Mouse (Mus musculus) limb, embryonic 10.5 days (tissue): ENCODE data around the gene Ankrd39. TPM values are rescaled to one million over a fixed set of nuclear protein-coding genes. Genes with fewer than 3 reads are reported as not detected.

Experiments used
- DNase-seq: peaks from one replicate; pipeline ENCODE4 v3.0.0-alpha.2; 2017; ENCODE audit warnings: low spot score
- H3K27ac ChIP-seq: fragments of 300-500 bp; sonication (generic); 2 replicates; pipeline ENCODE4 v1.5.1; 2016; ENCODE audit warnings: mild to moderate bottlenecking
- H3K27me3 ChIP-seq: fragments of 300-500 bp; sonication (generic); 2 replicates; pipeline ENCODE4 v1.6.1; 2016; ENCODE audit warnings: low read depth, mild to moderate bottlenecking; ENCODE audit not compliant: poor library complexity, severe bottlenecking
- H3K36me3 ChIP-seq: fragments of 300-500 bp; sonication (generic); 2 replicates; pipeline ENCODE4 v1.6.1; 2016; ENCODE audit warnings: mild to moderate bottlenecking, moderate library complexity
- H3K4me1 ChIP-seq: fragments of 300-500 bp; sonication (generic); 2 replicates; pipeline ENCODE4 v1.6.1; 2016
- H3K4me3 ChIP-seq: fragments of 300-500 bp; sonication (generic); 2 replicates; pipeline ENCODE4 v1.5.1; 2016; ENCODE audit warnings: mild to moderate bottlenecking, moderate library complexity
- H3K9me3 ChIP-seq: fragments of 300-500 bp; sonication (generic); replicated peaks from 2 replicates; pipeline ENCODE4 v1.6.1; 2016; ENCODE audit warnings: mild to moderate bottlenecking
- WGBS: fragments of 180-500 bp; shearing (Covaris S2); methylation state at CpG from one replicate; pipeline ENCODE4 v1.1.7; 2016; 5-methylcytosine and 5-hydroxymethylcytosine counted together
- polyA plus RNA-seq: library from polyadenylated mRNA; unstranded; fragments of >200 nt; fragmentation: Nextera tagmentation; extraction: Ambion mirVana; gene quantifications from 2 replicates; pipeline ENCODE4 v1.2.1, GENCODE M21; 2016

The Ankrd39 gene
- polyA plus RNA-seq, 1 experiment from 2014 or later = 20.3 TPM

- DNase-seq = no peak
- Histone ChIP-seq H3K4me1 (peaks cover 90% of the 10 kb centered on the region), H3K27me3 (no peaks in the 10 kb centered on the region), H3K9me3 (no peaks in the 10 kb centered on the region), H3K4me3 (0 out of 2 replicates have a peak overlapping the region, but pooled peaks have one; percentile 40), H3K36me3 (no peaks in the 10 kb centered on the region), H3K27ac (peak overlapping the region; percentile 89)
- 81% methylated on average over 5 of the region's 5 CpGs for WGBS
Measured at GRCm38 (mm10) chr1:36581260-36581659, 34.0 kb upstream of the Ankrd39 start.

DNA sequence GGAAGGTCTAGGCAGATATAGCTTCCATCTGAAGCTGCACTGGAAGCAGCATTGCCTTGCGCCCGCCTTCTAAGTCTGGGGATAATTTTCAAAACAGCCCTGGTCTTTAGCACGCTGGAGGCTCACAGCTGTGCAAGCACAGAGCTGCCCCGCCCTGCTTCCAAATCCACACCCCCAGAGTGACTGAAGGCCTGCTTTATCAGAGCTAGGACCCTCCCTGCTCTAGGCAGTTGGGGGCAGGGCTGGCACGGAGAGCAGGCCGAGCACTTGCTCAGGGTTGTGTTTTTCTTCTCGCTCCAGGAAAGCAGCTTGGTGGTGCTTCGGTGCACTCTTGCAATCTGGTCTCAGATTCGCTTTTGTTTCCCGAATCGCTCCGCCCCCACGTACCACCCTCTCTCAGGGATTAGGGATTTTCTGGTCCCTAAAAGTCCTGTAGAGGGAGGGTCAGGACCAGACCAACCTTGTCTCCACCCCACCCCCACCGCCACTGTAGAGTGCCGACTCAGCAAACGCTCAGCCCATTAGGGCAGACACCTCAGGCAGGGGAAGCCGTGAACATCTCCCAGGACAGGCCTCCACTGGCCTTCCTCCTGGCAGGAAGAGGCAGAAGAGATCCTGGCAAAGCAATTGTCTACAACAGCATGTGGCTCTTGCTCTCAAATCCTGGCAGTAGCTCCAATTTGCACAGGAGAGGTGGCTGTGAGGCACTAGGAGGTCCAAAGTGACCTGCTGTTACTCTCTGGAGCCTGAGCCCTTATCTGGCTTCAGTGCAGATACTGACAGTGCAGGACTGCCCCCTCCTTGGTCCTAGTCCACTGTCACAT, 33.4 kb upstream of the Ankrd39 start:
- Histone ChIP-seq H3K27me3 (no peaks in the 10 kb centered on the region), H3K9me3 (no peaks in the 10 kb centered on the region), H3K4me1 (peaks cover 90% of the 10 kb centered on the region), H3K4me3 (peak overlapping the region; percentile 40), H3K27ac (peak overlapping the region; percentile 89), H3K36me3 (no peaks in the 10 kb centered on the region)
- DNase-seq = peak; percentile 70
- 1% methylated on average over 17 of the region's 17 CpGs for WGBS

- 44% methylated on average over 6 of the region's 6 CpGs for WGBS
- H3K27ac ChIP-seq = peak overlapping the region; percentile 89
- no peaks in the 10 kb centered on the region for H3K27me3 ChIP-seq
- no peaks in the 10 kb centered on the region for H3K36me3 ChIP-seq
- no peak for DNase-seq
- H3K4me3 ChIP-seq = peak overlapping the region; percentile 40
- no peaks in the 10 kb centered on the region for H3K9me3 ChIP-seq
- H3K4me1 ChIP-seq = peaks cover 90% of the 10 kb centered on the region
Measured at GRCm38 (mm10) chr1:36579974-36580383, 32.7 kb upstream of the Ankrd39 start.

DNA sequence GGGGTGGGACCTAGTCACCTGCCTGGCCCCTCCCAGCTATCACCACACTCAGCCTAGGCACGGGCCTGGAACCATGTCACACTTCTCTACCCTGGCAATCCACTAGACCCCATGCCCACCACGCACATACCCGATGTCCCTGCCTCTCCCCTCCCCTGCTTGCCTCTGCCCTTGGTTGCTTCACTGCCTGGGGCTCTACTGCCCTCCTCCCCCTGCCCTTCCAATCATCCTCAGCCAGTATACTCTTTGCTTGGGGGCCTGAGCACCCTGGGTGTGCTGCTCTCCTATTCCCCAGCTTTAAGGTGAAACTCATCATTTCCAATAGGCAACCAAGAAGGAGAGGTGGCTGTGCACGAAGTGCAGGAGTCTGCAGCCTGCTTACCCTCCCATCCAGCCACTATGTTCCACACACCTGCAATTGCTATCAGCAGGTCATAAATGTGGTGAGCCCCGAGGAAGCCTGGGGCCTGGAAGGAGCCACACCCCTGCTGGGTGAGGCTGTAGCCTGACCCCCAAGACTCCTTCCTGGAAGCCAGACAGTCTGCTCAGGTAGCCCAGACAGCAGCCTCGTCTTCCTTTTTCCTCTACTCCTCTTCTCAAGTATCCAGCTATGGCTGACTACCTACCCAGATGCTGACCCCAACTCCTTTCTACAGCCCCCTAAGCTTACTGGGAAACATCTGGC, 29.9 kb upstream of the Ankrd39 start:
- peaks cover 95% of the 10 kb centered on the region for H3K4me1 ChIP-seq
- no peaks in the 10 kb centered on the region for H3K36me3 ChIP-seq
- WGBS = 52% methylated on average over 6 of the region's 6 CpGs
- H3K9me3 ChIP-seq = no peaks in the 10 kb centered on the region
- H3K27me3 ChIP-seq = no peaks in the 10 kb centered on the region
- DNase-seq = no peak
- H3K4me3 ChIP-seq = no peak overlapping the region
- H3K27ac ChIP-seq = peak overlapping the region; percentile 77

GRCm38 (mm10) chr1:36575347-36575746, 28.1 kb upstream of the Ankrd39 start:
- DNase-seq = no peak
- Histone ChIP-seq H3K36me3 (no peaks in the 10 kb centered on the region), H3K9me3 (no peaks in the 10 kb centered on the region), H3K27ac (peak overlapping the region; percentile 77), H3K4me1 (peaks cover 90% of the 10 kb centered on the region), H3K4me3 (no peak overlapping the region), H3K27me3 (no peaks in the 10 kb centered on the region)
- WGBS = 58% methylated on average over 6 of the region's 6 CpGs

GRCm38 (mm10) chr1:36574196-36574955, 27.1 kb upstream of the Ankrd39 start:
- Histone ChIP-seq H3K27ac (peak overlapping the region; percentile 8), H3K9me3 (no peaks in the 10 kb centered on the region), H3K4me1 (peaks cover 90% of the 10 kb centered on the region), H3K36me3 (no peaks in the 10 kb centered on the region), H3K27me3 (no peaks in the 10 kb centered on the region), H3K4me3 (no peak overlapping the region)
- no peak for DNase-seq
- WGBS = 80% methylated on average over 5 of the region's 5 CpGs

DNA sequence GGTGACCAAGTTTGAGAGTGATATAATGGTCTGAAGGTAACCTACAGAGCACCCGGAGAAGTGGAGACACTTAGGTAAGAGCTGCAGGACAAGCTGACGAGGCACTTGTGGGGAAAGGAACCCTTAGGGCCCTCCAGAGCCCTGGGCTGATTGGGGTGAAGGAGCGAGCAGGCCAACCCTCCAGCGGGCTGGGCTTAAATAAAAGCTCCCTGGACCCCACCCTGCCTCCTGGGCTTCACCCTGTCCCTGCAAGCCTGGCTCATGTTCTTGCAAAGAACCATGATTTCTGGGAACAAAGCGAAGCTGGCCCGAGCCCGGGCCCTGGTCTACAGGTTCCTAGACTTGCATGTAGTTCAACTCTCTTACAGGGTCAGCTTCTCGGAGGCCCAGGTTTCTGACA, 26.3 kb upstream of the Ankrd39 start:
- Histone ChIP-seq H3K27me3 (no peaks in the 10 kb centered on the region), H3K4me3 (no peak overlapping the region), H3K36me3 (no peaks in the 10 kb centered on the region), H3K9me3 (no peaks in the 10 kb centered on the region), H3K27ac (0 out of 2 replicates have a peak overlapping the region, but pooled peaks have one; percentile 8), H3K4me1 (peaks cover 94% of the 10 kb centered on the region)
- DNase-seq = no peak
- 83% methylated on average over 8 of the region's 8 CpGs for WGBS

DNA sequence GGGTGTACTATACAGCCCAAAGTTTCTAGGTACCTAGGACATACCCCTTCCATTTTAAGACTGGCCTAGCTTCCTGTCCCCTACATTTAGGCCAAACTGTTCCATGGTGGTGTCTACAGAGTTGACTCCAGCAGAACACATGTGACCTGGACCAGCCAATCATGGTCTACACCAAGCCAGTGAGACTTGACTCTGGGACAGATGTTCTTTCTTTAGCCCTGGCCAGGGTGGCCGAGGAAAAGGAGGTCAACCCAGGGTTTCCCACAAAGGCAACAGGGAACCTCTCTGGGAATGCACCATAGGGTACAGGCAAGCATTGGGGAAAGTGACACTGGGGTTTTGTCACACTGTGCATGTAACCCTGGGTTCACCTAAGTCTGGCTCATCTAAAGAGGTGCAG, 25.5 kb upstream of the Ankrd39 start:
- Histone ChIP-seq H3K36me3 (no peaks in the 10 kb centered on the region), H3K4me1 (peaks cover 94% of the 10 kb centered on the region), H3K27me3 (no peaks in the 10 kb centered on the region), H3K4me3 (no peak overlapping the region), H3K27ac (peak overlapping the region; percentile 8), H3K9me3 (no peaks in the 10 kb centered on the region)
- DNase-seq = no peak
- WGBS = 63% methylated on average over 1 of the region's 1 CpGs

- no peaks in the 10 kb centered on the region for H3K27me3 ChIP-seq
- no peak for DNase-seq
- H3K36me3 ChIP-seq = no peaks in the 10 kb centered on the region
- 85% methylated on average over 2 of the region's 2 CpGs for WGBS
- no peak overlapping the region for H3K4me3 ChIP-seq
- no peaks in the 10 kb centered on the region for H3K9me3 ChIP-seq
- H3K27ac ChIP-seq = 0 out of 2 replicates have a peak overlapping the region, but pooled peaks have one; percentile 8
- peaks cover 92% of the 10 kb centered on the region for H3K4me1 ChIP-seq
Measured at GRCm38 (mm10) chr1:36572140-36572700, 25.0 kb upstream of the Ankrd39 start.

DNA sequence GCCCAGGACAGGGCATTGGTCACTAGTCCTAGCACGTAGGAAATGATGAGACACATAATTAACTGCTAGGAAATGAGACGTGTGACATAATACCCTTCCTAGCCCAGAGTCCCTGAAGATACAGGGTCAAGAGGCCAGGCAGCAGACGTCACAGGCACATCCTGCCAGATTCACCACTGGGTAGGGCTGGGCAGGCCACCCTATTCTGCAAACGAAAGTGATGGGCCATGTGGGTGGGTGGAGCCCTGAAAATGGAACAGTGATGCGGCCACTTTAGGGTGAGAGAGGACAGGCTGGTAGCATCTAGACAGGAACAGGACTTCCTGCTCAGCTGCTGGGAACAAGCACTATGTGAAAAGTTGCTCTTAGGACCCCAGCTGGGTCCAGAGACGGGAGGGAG, 24.4 kb upstream of the Ankrd39 start:
- WGBS = 27% methylated on average over 6 of the region's 6 CpGs
- no peak overlapping the region for H3K27ac ChIP-seq
- no peaks in the 10 kb centered on the region for H3K27me3 ChIP-seq
- DNase-seq = no peak
- H3K9me3 ChIP-seq = no peaks in the 10 kb centered on the region
- no peaks in the 10 kb centered on the region for H3K36me3 ChIP-seq
- peaks cover 92% of the 10 kb centered on the region for H3K4me1 ChIP-seq
- H3K4me3 ChIP-seq = no peak overlapping the region

DNA sequence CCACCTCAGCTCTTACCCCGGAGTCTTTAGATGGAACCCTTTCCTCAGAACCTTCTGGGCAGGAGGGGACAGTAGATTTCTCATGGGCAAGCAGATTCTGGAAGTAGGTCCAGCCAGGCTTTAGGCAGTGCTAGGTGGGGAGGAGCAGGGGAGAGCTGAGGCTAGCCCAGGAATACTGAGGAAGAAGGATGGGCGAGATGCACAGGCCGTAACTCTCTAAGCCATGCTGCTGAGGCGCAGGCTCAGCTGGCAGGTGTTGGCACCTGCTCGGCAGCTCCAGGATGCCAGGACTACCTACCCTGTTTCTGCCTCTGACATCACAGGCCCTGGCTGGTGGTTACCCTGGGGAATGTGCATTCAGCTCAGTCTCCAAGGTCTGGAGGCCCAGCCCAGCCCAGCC, 23.1 kb upstream of the Ankrd39 start:
- WGBS = 92% methylated on average over 5 of the region's 5 CpGs
- no peak for DNase-seq
- H3K4me1 ChIP-seq = peaks cover 90% of the 10 kb centered on the region
- no peak overlapping the region; the same call in 1 of the 2 replicates for H3K27ac ChIP-seq
- no peaks in the 10 kb centered on the region for H3K9me3 ChIP-seq
- H3K36me3 ChIP-seq = no peaks in the 10 kb centered on the region
- H3K27me3 ChIP-seq = no peaks in the 10 kb centered on the region
- H3K4me3 ChIP-seq = no peak overlapping the region

GRCm38 (mm10) chr1:36569694-36570276, 22.5 kb upstream of the Ankrd39 start:
- WGBS = 64% methylated on average over 7 of the region's 7 CpGs
- no peaks in the 10 kb centered on the region for H3K36me3 ChIP-seq

More at GRCm38 (mm10) chr1:36569694-36570276, 22.5 kb upstream of the Ankrd39 start:
- Histone ChIP-seq H3K4me1 (peaks cover 84% of the 10 kb centered on the region), H3K9me3 (no peaks in the 10 kb centered on the region), H3K4me3 (no peak overlapping the region), H3K27me3 (no peaks in the 10 kb centered on the region), H3K27ac (peak overlapping the region; percentile 68)
- no peak for DNase-seq
